Mouse (Mus musculus): Measurements from ENCODE around the gene Rpp25l. TPM values are rescaled to one million over a fixed set of nuclear protein-coding genes. Genes with fewer than 3 reads are reported as not detected.

Rpp25l gene
- polyA plus RNA-seq, 1 experiment from 2014 or later: 84.6 TPM

DNA sequence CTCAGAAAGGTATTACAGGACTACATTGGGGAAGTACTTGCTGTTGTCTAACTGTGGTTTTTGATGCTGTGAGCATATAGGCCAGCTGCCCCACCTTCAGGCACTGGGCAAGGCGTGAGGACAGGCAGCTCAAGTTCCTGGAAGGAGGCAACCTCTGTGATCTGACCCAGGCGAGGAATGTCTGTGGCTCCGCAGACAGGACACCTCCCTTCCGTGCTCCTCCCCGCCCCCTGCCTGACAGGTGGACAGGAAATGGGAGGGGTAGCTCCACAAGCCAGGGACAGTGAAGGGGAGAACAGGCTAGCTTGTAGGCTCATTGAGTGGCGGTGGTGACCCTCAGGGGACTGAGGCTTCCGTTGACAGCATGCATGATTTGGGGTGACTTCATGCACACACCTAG lies 48.8 kb downstream of the Rpp25l start:
- Histone ChIP-seq H3K27me3 (peaks cover 94% of the 10 kb centered on the region), H3K27ac (no peak overlapping the region), H3K4me1 (replicated peaks) (peaks cover 62% of the 10 kb centered on the region), H3K4me2 (no peak overlapping the region), H3K9me3 (no peaks in the 10 kb centered on the region), H3K36me3 (no peaks in the 10 kb centered on the region), H3K9ac (replicated peaks) (no peak overlapping the region), H3K4me3 (replicated peaks) (no peak overlapping the region)
- no peak for ATAC-seq (ENCODE audit: insufficient number of reproducible peaks, insufficient read depth, low FRiP score, low TSS enrichment, low read depth)
- WGBS: 18% methylated on average over 7 of the region's 7 CpGs

DNA sequence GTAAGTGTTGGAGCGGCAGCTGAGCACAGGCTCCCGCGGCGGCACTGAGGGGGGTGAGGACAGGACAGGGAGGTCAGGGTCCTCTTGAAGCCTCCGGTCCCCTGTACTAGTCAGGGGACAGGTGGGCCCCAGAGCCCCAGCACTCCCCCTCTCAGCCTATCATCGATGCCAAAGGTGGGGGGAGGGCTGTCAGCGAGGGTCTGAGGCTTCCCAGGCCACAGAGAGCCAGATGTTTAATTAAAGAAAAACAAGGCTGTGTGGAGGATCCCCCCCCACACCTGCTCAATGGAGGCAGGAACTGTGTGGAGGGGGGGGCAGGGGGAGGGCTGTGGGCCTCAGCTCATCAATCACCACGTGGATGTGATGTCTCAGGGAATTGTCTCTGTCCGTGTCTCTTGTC lies 49.7 kb downstream of the Rpp25l start:
- H3K36me3 ChIP-seq: no peaks in the 10 kb centered on the region
- no peak overlapping the region for H3K4me3 ChIP-seq (replicated peaks)
- peaks cover 72% of the 10 kb centered on the region for H3K4me1 ChIP-seq (replicated peaks)
- no peak overlapping the region for H3K9ac ChIP-seq (replicated peaks)
- 7% methylated on average over 8 of the region's 9 CpGs for WGBS
- no peak overlapping the region for H3K4me2 ChIP-seq
- no peaks in the 10 kb centered on the region for H3K9me3 ChIP-seq
- H3K27ac ChIP-seq: no peak overlapping the region
- peaks cover 93% of the 10 kb centered on the region for H3K27me3 ChIP-seq
- ATAC-seq (ENCODE audit: insufficient number of reproducible peaks, insufficient read depth, low FRiP score, low TSS enrichment, low read depth): no peak

DNA sequence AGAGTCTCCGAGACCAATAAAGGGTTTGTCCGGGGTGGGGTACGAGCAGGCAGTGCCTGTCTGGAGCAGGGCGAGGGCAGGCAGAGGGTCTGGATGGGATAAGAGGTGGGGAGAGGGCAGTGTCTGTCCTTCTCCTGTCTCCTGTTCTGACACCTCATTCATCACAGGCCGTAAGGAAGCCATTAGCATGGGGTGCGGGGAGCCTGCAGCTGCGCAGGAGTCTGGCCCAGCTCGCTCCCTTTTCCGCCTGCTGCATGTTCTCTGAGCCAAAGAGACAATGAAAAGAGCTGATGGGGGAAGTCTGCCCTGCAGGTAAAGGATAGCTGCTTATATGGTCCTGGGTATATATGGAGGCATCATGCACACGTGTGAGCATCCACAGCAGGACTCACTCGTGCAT lies 50.6 kb downstream of the Rpp25l start:
- Histone ChIP-seq H3K4me1 (replicated peaks) (peaks cover 81% of the 10 kb centered on the region), H3K27ac (no peak overlapping the region), H3K4me2 (no peak overlapping the region), H3K36me3 (no peaks in the 10 kb centered on the region), H3K9me3 (no peaks in the 10 kb centered on the region), H3K4me3 (replicated peaks) (no peak overlapping the region), H3K9ac (replicated peaks) (no peak overlapping the region), H3K27me3 (peaks cover 93% of the 10 kb centered on the region)
- no peak for ATAC-seq (ENCODE audit: insufficient number of reproducible peaks, insufficient read depth, low FRiP score, low TSS enrichment, low read depth)
- 21% methylated on average over 11 of the region's 11 CpGs for WGBS

Other genes with a start within 250 kb of the Rpp25l start
- 11.6 and 11.7 TPM in 2 replicates for gene Kif24, start 248.6 kb downstream of the Rpp25l start, polyA plus RNA-seq (2016; fragmentation: Nextera tagmentation; extraction: Ambion mirVana)
- gene Nudt2, start 248.4 kb downstream of the Rpp25l start, polyA plus RNA-seq (2016; fragmentation: Nextera tagmentation; extraction: Ambion mirVana): 49.9 and 50.1 TPM in 2 replicates
- gene AI464131, start 210.5 kb downstream of the Rpp25l start, polyA plus RNA-seq (2016; fragmentation: Nextera tagmentation; extraction: Ambion mirVana): 2.3 and 3.1 TPM in 2 replicates
- gene 1110017D15Rik, start 196.2 kb downstream of the Rpp25l start, polyA plus RNA-seq (2016; fragmentation: Nextera tagmentation; extraction: Ambion mirVana): 1.5 TPM in 2 replicates
- gene Fam219a, start 144.0 kb downstream of the Rpp25l start, polyA plus RNA-seq (2016; fragmentation: Nextera tagmentation; extraction: Ambion mirVana): 2.0 and 2.4 TPM in 2 replicates
- gene Dnaic1, start 143.8 kb downstream of the Rpp25l start, polyA plus RNA-seq (2016; fragmentation: Nextera tagmentation; extraction: Ambion mirVana): 0.35 and 0.48 TPM in 2 replicates
- gene Enho, start 73.2 kb downstream of the Rpp25l start, polyA plus RNA-seq (2016; fragmentation: Nextera tagmentation; extraction: Ambion mirVana): 21.9 and 22.2 TPM in 2 replicates
- 4.7 and 5.5 TPM in 2 replicates for gene Cntfr, start 16.4 kb downstream of the Rpp25l start, polyA plus RNA-seq (2016; fragmentation: Nextera tagmentation; extraction: Ambion mirVana)
- gene Il11ra1, start 13.5 kb downstream of the Rpp25l start, polyA plus RNA-seq (2016; fragmentation: Nextera tagmentation; extraction: Ambion mirVana): 296 and 302 TPM in 2 replicates
- 103 and 104 TPM in 2 replicates for gene Dctn3, start 9.6 kb upstream of the Rpp25l start, polyA plus RNA-seq (2016; fragmentation: Nextera tagmentation; extraction: Ambion mirVana)
- not detected in 2 replicates for gene Arid3c, start 17.6 kb upstream of the Rpp25l start, polyA plus RNA-seq (2016; fragmentation: Nextera tagmentation; extraction: Ambion mirVana)
- 39.4 and 41.7 TPM in 2 replicates for gene Galt, start 41.7 kb upstream of the Rpp25l start, polyA plus RNA-seq (2016; fragmentation: Nextera tagmentation; extraction: Ambion mirVana)
- 61.1 and 62.2 TPM in 2 replicates for gene Sigmar1, start 42.6 kb upstream of the Rpp25l start, polyA plus RNA-seq (2016; fragmentation: Nextera tagmentation; extraction: Ambion mirVana)
- gene Ccl27a, start 60.7 kb upstream of the Rpp25l start, polyA plus RNA-seq (2016; fragmentation: Nextera tagmentation; extraction: Ambion mirVana): 55.4 and 59.4 TPM in 2 replicates
- not detected in 2 replicates for gene Gm21541, start 190.1 kb upstream of the Rpp25l start, polyA plus RNA-seq (2016; fragmentation: Nextera tagmentation; extraction: Ambion mirVana)
- gene Gm20878, start 228.0 kb upstream of the Rpp25l start, polyA plus RNA-seq (2016; fragmentation: Nextera tagmentation; extraction: Ambion mirVana): 3.5 and 3.8 TPM in 2 replicates